Mouse (Mus musculus) CD4-positive naive resting alpha-beta T cell, adult 57 days (primary cell): ENCODE data around the gene Slc25a38. TPM values are rescaled to one million over a fixed set of nuclear protein-coding genes. Genes with fewer than 3 reads are reported as not detected.

ENCODE experiments used
- total RNA-seq: library from RNA; stranded (reverse); gene quantifications from one replicate; pipeline ENCODE4 v1.2.4, GENCODE M21; 2023

Gene Slc25a38
- total RNA-seq = 29.6 TPM

GRCm38 (mm10) chr9:120110211-120111018 is at the start of gene Slc25a38:
TSS of gene Slc25a38 (plus strand) at chr9:120110374.

GRCm38 (mm10) chr9:120069779-120070178 is 40.4 kb upstream of the Slc25a38 start, which contains the start of gene Cx3cr1:
TSS of gene Cx3cr1 (minus strand) at chr9:120069879.

GRCm38 (mm10) chr9:120091696-120092238 is 18.4 kb upstream of the Slc25a38 start, which contains the start of gene Ccr8:
TSS of gene Ccr8 (plus strand) at chr9:120092114.

GRCm38 (mm10) chr9:120127538-120128251 is 17.5 kb downstream of the Slc25a38 start, which contains the start of gene Rpsa:
TSS of gene Rpsa (plus strand) at chr9:120127689.

GRCm38 (mm10) chr9:120149222-120149828 is 39.2 kb downstream of the Slc25a38 start, which contains the start of gene Mobp:
TSS of gene Mobp (plus strand) at chr9:120149707.

Other genes with a start within 250 kb of the Slc25a38 start
- gene Wdr48, start 215.5 kb upstream of the Slc25a38 start, total RNA-seq = 69.2 TPM
- 2.5 TPM for gene Gorasp1, start 172.8 kb upstream of the Slc25a38 start, total RNA-seq
- gene Ttc21a, start 172.8 kb upstream of the Slc25a38 start, total RNA-seq = not detected
- gene Csrnp1, start 125.7 kb upstream of the Slc25a38 start, total RNA-seq = 201 TPM
- not detected for gene Xirp1, start 86.8 kb upstream of the Slc25a38 start, total RNA-seq
- gene Cx3cr1, start 40.5 kb upstream of the Slc25a38 start, total RNA-seq = 0.74 TPM
- 3.7 TPM for gene Ccr8, start 18.3 kb upstream of the Slc25a38 start, total RNA-seq
- 2,922 TPM for gene Rpsa, start 17.3 kb downstream of the Slc25a38 start, total RNA-seq
- gene Mobp, start 39.3 kb downstream of the Slc25a38 start, total RNA-seq = not detected
- not detected for gene Myrip, start 191.1 kb downstream of the Slc25a38 start, total RNA-seq